Comparison of ENCODE assay signal across 7 mouse cellular contexts in the genomic region with DNA sequence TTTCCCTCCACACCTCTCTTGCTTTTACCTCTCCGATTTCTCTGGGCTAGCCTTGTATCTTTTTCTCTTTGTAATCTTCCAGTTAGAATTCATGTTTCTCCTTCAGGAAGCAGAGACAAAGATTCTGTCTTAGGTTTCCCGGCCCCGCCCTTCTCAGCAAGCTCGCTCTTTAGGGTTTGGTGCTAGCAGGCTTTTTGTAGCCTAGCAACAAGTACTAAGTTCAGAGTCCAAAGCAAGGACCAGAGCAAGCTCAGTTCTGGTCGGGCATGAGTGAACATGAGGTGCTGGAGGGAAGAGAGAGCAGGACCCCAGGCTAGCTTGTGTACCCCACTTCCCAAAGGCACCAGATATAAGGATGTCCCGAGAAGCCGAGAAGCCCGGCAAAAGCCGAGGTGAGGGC.
DNase-seq lines count a peak whose midpoint lies in the region; ATAC-seq lines count a peak whose summit lies in the region.

No protein-coding gene starts in this region.

- peaks cover 16% of the 10 kb centered on the region for H3K4me1 ChIP-seq in hindbrain, embryonic 14.5 days (replicated peaks; ENCODE audit: control insufficient read depth, insufficient read depth, low read length)
- H3K4me1 ChIP-seq in liver, embryonic 12.5 days, result no peaks in the 10 kb centered on the region

- H3K27me3 ChIP-seq in hindbrain, embryonic 14.5 days (ENCODE audit: control insufficient read depth, insufficient read depth, low read length), result no peaks in the 10 kb centered on the region; the same call in 1 of the 2 replicates
- peaks cover 54% of the 10 kb centered on the region for H3K27me3 ChIP-seq in liver, embryonic 12.5 days (replicated peaks)

- H3K4me3 ChIP-seq in hindbrain, embryonic 14.5 days (replicated peaks; ENCODE audit: low read length), result peak overlapping the region; percentile 31
- H3K4me3 ChIP-seq in liver, embryonic 12.5 days, result peak overlapping the region; percentile 28

- no peaks in the 10 kb centered on the region for H3K9me3 ChIP-seq in hindbrain, embryonic 14.5 days (ENCODE audit: control insufficient read depth, low read length)
- 0 out of 2 replicates have a peak, but pooled peaks cover 11% of the 10 kb centered on the region for H3K9me3 ChIP-seq in liver, embryonic 12.5 days (replicated peaks)

- H3K36me3 ChIP-seq in hindbrain, embryonic 14.5 days (replicated peaks; ENCODE audit: control insufficient read depth, insufficient read depth), result no peaks in the 10 kb centered on the region
- H3K36me3 ChIP-seq in liver, embryonic 12.5 days, result no peaks in the 10 kb centered on the region

- whole genome bisulfite sequencing in hindbrain, embryonic 14.5 days, result under 1% methylated on average over 9 of the region's 9 CpGs
- 18% methylated on average over 9 of the region's 9 CpGs for WGBS in liver, embryonic 12.5 days (ENCODE audit: insufficient replicate concordance)

- H3K4me2 ChIP-seq in hindbrain, embryonic 14.5 days (replicated peaks), result peak overlapping the region; percentile 55
- H3K4me2 ChIP-seq in liver, embryonic 12.5 days, result peak overlapping the region; percentile 26

- DNase-seq in ES-CJ7 (ENCODE audit: low read depth, low spot score), result peak; percentile 42
- DNase-seq in R1 (ENCODE audit: low read depth, low spot score), result peak; percentile 82
- peak; percentile 53 for DNase-seq in hindbrain, embryonic 14.5 days (ENCODE audit: low spot score)
- no peak for DNase-seq in layer of hippocampus, postnatal 10 days (ENCODE audit: low spot score in 2 of 2)
- DNase-seq in spleen, postnatal 36 days (ENCODE audit: low spot score in 2 of 2), result no peak
- DNase-seq in cerebellum, adult 11 months, result no peak

- peak overlapping the region; percentile 68 for H3K9ac ChIP-seq in hindbrain, embryonic 14.5 days
- no peak overlapping the region for H3K9ac ChIP-seq in liver, embryonic 12.5 days

- ATAC-seq in hindbrain, embryonic 14.5 days (ENCODE audit: low FRiP score), result peak; percentile 14; the same call in 1 of the 2 replicates
- ATAC-seq in liver, embryonic 12.5 days, result no peak

- peak overlapping the region; percentile 85 for H3K27ac ChIP-seq in hindbrain, embryonic 14.5 days
- no peak overlapping the region for H3K27ac ChIP-seq in liver, embryonic 12.5 days

Comparison
In these comparisons a context has a peak if more than half of its experiments do, and no peak if none do; other contexts are left out.
1. DNase-seq: peak in ES-CJ7 (single experiment), R1 (single experiment) and hindbrain, embryonic 14.5 days (single experiment); none in layer of hippocampus, postnatal 10 days (0 of 2), spleen, postnatal 36 days (0 of 2) and cerebellum, adult 11 months (single experiment).